Mouse (Mus musculus) ES-E14 (cell line): Measurements from ENCODE around the gene Fam131c.

Source experiments
- CHD2 ChIP-seq: IDR thresholded peaks from 2 replicates; pipeline ENCODE4 v1.6.1; 2014; ENCODE audit warnings: mild to moderate bottlenecking, low read depth, low read length, inconsistent platforms
- HCFC1 ChIP-seq: IDR thresholded peaks from 2 replicates; pipeline ENCODE4 v1.6.1; 2012; ENCODE audit warnings: low read length, inconsistent platforms, borderline replicate concordance; ENCODE audit not compliant: insufficient read depth
- ZNF384 ChIP-seq: IDR thresholded peaks from 2 replicates; pipeline ENCODE4 v1.6.1; 2012; ENCODE audit warnings: low read depth, low read length, inconsistent platforms

DNA sequence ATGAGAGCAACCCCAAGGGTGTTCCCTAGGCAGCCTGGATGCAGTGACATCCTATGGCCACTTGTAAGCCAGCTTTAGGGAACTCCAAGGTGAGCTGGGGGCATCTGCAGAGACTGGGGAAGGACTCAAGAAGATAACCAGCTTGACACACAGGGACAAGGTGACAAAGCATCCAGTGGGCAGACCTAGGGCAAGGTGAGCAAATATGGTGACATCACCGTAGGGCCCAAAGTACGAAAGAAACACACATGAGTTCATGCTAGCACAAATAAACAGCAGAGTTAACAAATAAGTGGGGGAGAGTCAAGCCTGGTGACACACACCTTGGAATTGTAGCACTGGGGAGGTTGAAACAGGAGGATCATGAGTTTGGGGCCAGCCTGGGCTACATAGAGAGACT lies 36.6 kb upstream of the Fam131c start:
- no peak for TF ChIP-seq CHD2
- no peak for TF ChIP-seq ZNF384
- TF ChIP-seq HCFC1 = no peak
